Mouse (Mus musculus): ENCODE data around the gene Hs3st5. TPM values are rescaled to one million over a fixed set of nuclear protein-coding genes. Genes with fewer than 3 reads are reported as not detected.
"Not testable (repeated sequence)": the region's sequence is repeated elsewhere in the genome, so short reads cannot be mapped to it uniquely, and the experiment has no call there.

The Hs3st5 gene
- 1 to 10 TPM; 1.4 to 2.5 TPM for total RNA-seq (2021)
- long read RNA-seq, experiment 1, partial matches to known transcripts = 0 of 1 reads
- long read RNA-seq, experiment 1, other reads (novel, unspliced or antisense) = 0 of 1 reads
- long read RNA-seq, experiment 2, partial matches to known transcripts = 0 of 1 reads
- long read RNA-seq, experiment 2, other reads (novel, unspliced or antisense) = 0 of 1 reads

- DNase-seq = peak; percentile 68
These were observed at the start of gene Hs3st5 for GRCm38 (mm10) chr10:36506727-36507555. Gene Hs3st5, plus strand, starts transcription at chr10:36506814.

GRCm38 (mm10) chr10:36468664-36469063 lies 38.0 kb upstream of the Hs3st5 start:
- DNase-seq = no peak

- DNase-seq = no peak
These were observed 35.5 kb upstream of the Hs3st5 start for GRCm38 (mm10) chr10:36471135-36471534.

GRCm38 (mm10) chr10:36474834-36475233 lies 31.8 kb upstream of the Hs3st5 start:
- DNase-seq = no peak

- no peak for DNase-seq
These were observed 29.1 kb upstream of the Hs3st5 start for GRCm38 (mm10) chr10:36477543-36477942.

GRCm38 (mm10) chr10:36483362-36483761 lies 23.3 kb upstream of the Hs3st5 start:
- DNase-seq = no peak

GRCm38 (mm10) chr10:36484011-36484410 lies 22.6 kb upstream of the Hs3st5 start:
- DNase-seq = no peak

GRCm38 (mm10) chr10:36484728-36485300 lies 21.8 kb upstream of the Hs3st5 start:
- no peak for DNase-seq

- peak; percentile 10 for DNase-seq
These were observed 13.0 kb upstream of the Hs3st5 start for GRCm38 (mm10) chr10:36493566-36493965.

GRCm38 (mm10) chr10:36499713-36500112 lies 6.9 kb upstream of the Hs3st5 start:
- DNase-seq = no peak

GRCm38 (mm10) chr10:36506033-36506726 lies 434 bp upstream of the Hs3st5 start:
- DNase-seq = peak; percentile 3

GRCm38 (mm10) chr10:36507556-36507870 lies 899 bp downstream of the Hs3st5 start:
- no peak for DNase-seq

GRCm38 (mm10) chr10:36507991-36508546 lies 1.5 kb downstream of the Hs3st5 start:
- no peak for DNase-seq

GRCm38 (mm10) chr10:36509477-36509876 lies 2.9 kb downstream of the Hs3st5 start:
- no peak for DNase-seq

- DNase-seq = no peak
These were observed 17.3 kb downstream of the Hs3st5 start for GRCm38 (mm10) chr10:36523881-36524280.

- DNase-seq = no peak
These were observed 27.2 kb downstream of the Hs3st5 start for GRCm38 (mm10) chr10:36533633-36534335.

GRCm38 (mm10) chr10:36546622-36547021 lies 40.0 kb downstream of the Hs3st5 start:
- peak; percentile 4 for DNase-seq

GRCm38 (mm10) chr10:36547713-36548112 lies 41.1 kb downstream of the Hs3st5 start:
- not testable (repeated sequence) for DNase-seq

- no peak for DNase-seq
These were observed 47.4 kb downstream of the Hs3st5 start for GRCm38 (mm10) chr10:36554057-36554456.

- no peak for DNase-seq
These were observed 48.6 kb downstream of the Hs3st5 start for GRCm38 (mm10) chr10:36554941-36555888.

GRCm38 (mm10) chr10:36556128-36556527 lies 49.5 kb downstream of the Hs3st5 start:
- DNase-seq = no peak

All from adrenal gland, postnatal 10 days (tissue).